Mouse (Mus musculus) lung, postnatal 0 days (tissue): Measurements from ENCODE around the gene Eif5a. TPM values are rescaled to one million over a fixed set of nuclear protein-coding genes. Genes with fewer than 3 reads are reported as not detected.
A peak's percentile ranks its signal among the peaks of the same experiment; 100 is the strongest.

ENCODE experiments used
- ATAC-seq: fragments of 200-750 bp; cut with Nextera tagmentation; 2 replicates; pipeline ENCODE4 v1.8.0; 2017; ENCODE audit warnings: moderate library complexity
- DNase-seq: peaks from one replicate; pipeline ENCODE4 v3.0.0-alpha.2; 2016; ENCODE audit warnings: low spot score
- H3K27ac ChIP-seq: fragments of 300-500 bp; sonication (generic); 2 replicates; pipeline ENCODE4 v1.5.1; 2014; ENCODE audit warnings: antibody characterized with exemption, mild to moderate bottlenecking, low read length, mixed read lengths
- H3K27me3 ChIP-seq: fragments of 300-500 bp; sonication (generic); replicated peaks from 2 replicates; pipeline ENCODE4 v1.6.1; 2014; ENCODE audit warnings: low read length, mixed read lengths; ENCODE audit not compliant: insufficient read depth
- H3K36me3 ChIP-seq: fragments of 300-500 bp; sonication (generic); 2 replicates; pipeline ENCODE4 v1.6.1; 2014; ENCODE audit warnings: low read length, mixed read lengths; ENCODE audit not compliant: insufficient read depth
- H3K4me1 ChIP-seq: fragments of 300-500 bp; sonication (generic); 2 replicates; pipeline ENCODE4 v1.6.1; 2014; ENCODE audit warnings: antibody characterized with exemption, low read depth, low read length, mixed read lengths; ENCODE audit not compliant: insufficient read depth
- H3K4me2 ChIP-seq: fragments of 300-500 bp; sonication (generic); replicated peaks from 2 replicates; pipeline ENCODE4 v1.6.1; 2014; ENCODE audit warnings: low read depth, mild to moderate bottlenecking, low read length, moderate library complexity, mixed read lengths
- H3K4me3 ChIP-seq: fragments of 300-500 bp; sonication (generic); 2 replicates; pipeline ENCODE4 v1.5.1; 2014; ENCODE audit warnings: low read depth, low read length
- H3K9ac ChIP-seq: fragments of 300-500 bp; sonication (generic); replicated peaks from 2 replicates; pipeline ENCODE4 v1.6.1; 2014; ENCODE audit warnings: low read depth, mild to moderate bottlenecking
- H3K9me3 ChIP-seq: fragments of 300-500 bp; sonication (generic); 2 replicates; pipeline ENCODE4 v1.6.1; 2016; ENCODE audit warnings: low read length, mixed read lengths
- CTCF ChIP-seq: IDR thresholded peaks from 2 replicates; pipeline ENCODE4 v1.5.1; 2016; ENCODE audit warnings: antibody characterized with exemption, mild to moderate bottlenecking
- EP300 ChIP-seq: IDR thresholded peaks from 2 replicates; pipeline ENCODE4 v1.6.1; 2016; ENCODE audit warnings: antibody characterized with exemption, mild to moderate bottlenecking, control low read depth
- WGBS: fragments of 180-500 bp; shearing (Covaris S2); extraction: QIAGEN DNeasy Blood & Tissue Kit; methylation state at CpG from one replicate; pipeline ENCODE4 v1.1.7; 2014; 5-methylcytosine and 5-hydroxymethylcytosine counted together
- polyA plus RNA-seq: library from polyadenylated mRNA; unstranded; fragments of >200 nt; fragmentation: Nextera tagmentation; extraction: Ambion mirVana; gene quantifications from 2 replicates; pipeline ENCODE4 v1.2.1, GENCODE M21; 2015

Gene Eif5a
- polyA plus RNA-seq, 1 experiment from 2014 or later, result 815 TPM

GRCm38 (mm10) chr11:69910781-69911560 lies 10.8 kb downstream of the Eif5a start:
- Histone ChIP-seq H3K4me2 (no peak overlapping the region), H3K27me3 (no peaks in the 10 kb centered on the region), H3K9ac (no peak overlapping the region), H3K27ac (no peak overlapping the region), H3K36me3 (peaks cover 56% of the 10 kb centered on the region), H3K4me1 (peaks cover 9% of the 10 kb centered on the region; the same call in 1 of the 2 replicates), H3K9me3 (no peaks in the 10 kb centered on the region), H3K4me3 (no peak overlapping the region)
- DNase-seq (no peak), ATAC-seq (no peak)
- 87% methylated on average over 17 of the region's 17 CpGs for WGBS
- TF ChIP-seq EP300, result no peak
- no peak for TF ChIP-seq CTCF

GRCm38 (mm10) chr11:69910177-69910576 lies 11.6 kb downstream of the Eif5a start:
- ATAC-seq, result no peak
- no peak overlapping the region for H3K4me3 ChIP-seq
- TF ChIP-seq EP300, result no peak
- TF ChIP-seq CTCF, result no peak
- H3K9ac ChIP-seq, result no peak overlapping the region
- H3K27ac ChIP-seq, result no peak overlapping the region
- 94% methylated on average over 8 of the region's 8 CpGs for WGBS
- H3K4me2 ChIP-seq, result no peak overlapping the region
- H3K36me3 ChIP-seq, result peaks cover 57% of the 10 kb centered on the region
- no peaks in the 10 kb centered on the region for H3K9me3 ChIP-seq
- H3K27me3 ChIP-seq, result no peaks in the 10 kb centered on the region
- H3K4me1 ChIP-seq, result peaks cover 9% of the 10 kb centered on the region; the same call in 1 of the 2 replicates
- no peak for DNase-seq

GRCm38 (mm10) chr11:69909174-69909573 lies 12.6 kb downstream of the Eif5a start:
- DNase-seq (no peak), ATAC-seq (no peak)
- Histone ChIP-seq H3K27ac (no peak overlapping the region), H3K36me3 (peaks cover 60% of the 10 kb centered on the region), H3K9me3 (no peaks in the 10 kb centered on the region), H3K4me1 (no peaks in the 10 kb centered on the region), H3K4me3 (no peak overlapping the region), H3K9ac (no peak overlapping the region), H3K27me3 (no peaks in the 10 kb centered on the region), H3K4me2 (no peak overlapping the region)
- WGBS, result 93% methylated on average over 5 of the region's 5 CpGs
- no peak for TF ChIP-seq CTCF
- no peak for TF ChIP-seq EP300

- ATAC-seq, result no peak
These were observed 13.1 kb downstream of the Eif5a start for GRCm38 (mm10) chr11:69908645-69909044.

GRCm38 (mm10) chr11:69904311-69904710 lies 17.4 kb downstream of the Eif5a start:
- Histone ChIP-seq H3K36me3 (peaks cover 37% of the 10 kb centered on the region), H3K27me3 (no peaks in the 10 kb centered on the region), H3K4me2 (no peak overlapping the region), H3K4me3 (no peak overlapping the region), H3K4me1 (no peaks in the 10 kb centered on the region), H3K27ac (no peak overlapping the region), H3K9me3 (no peaks in the 10 kb centered on the region), H3K9ac (no peak overlapping the region)
- no peak for ATAC-seq
- 93% methylated on average over 9 of the region's 9 CpGs for WGBS
- DNase-seq, result no peak
- TF ChIP-seq EP300, result no peak
- no peak for TF ChIP-seq CTCF

More at GRCm38 (mm10) chr11:69908645-69909044, 13.1 kb downstream of the Eif5a start:
- Histone ChIP-seq H3K27me3 (no peaks in the 10 kb centered on the region), H3K27ac (no peak overlapping the region), H3K4me2 (no peak overlapping the region), H3K9ac (no peak overlapping the region), H3K4me1 (no peaks in the 10 kb centered on the region), H3K4me3 (no peak overlapping the region), H3K9me3 (no peaks in the 10 kb centered on the region), H3K36me3 (peaks cover 60% of the 10 kb centered on the region)
- DNase-seq, result no peak
- TF ChIP-seq EP300, result no peak
- no peak for TF ChIP-seq CTCF
- 88% methylated on average over 11 of the region's 11 CpGs for WGBS

- ATAC-seq, result no peak
These were observed 18.8 kb downstream of the Eif5a start for GRCm38 (mm10) chr11:69902972-69903371.

More at GRCm38 (mm10) chr11:69902972-69903371, 18.8 kb downstream of the Eif5a start:
- no peak for TF ChIP-seq CTCF
- no peak for TF ChIP-seq EP300
- H3K27me3 ChIP-seq, result no peaks in the 10 kb centered on the region
- no peak overlapping the region for H3K9ac ChIP-seq
- peak overlapping the region; percentile 73 for H3K4me2 ChIP-seq
- H3K27ac ChIP-seq, result 0 out of 2 replicates have a peak overlapping the region, but pooled peaks have one; percentile 93
- peaks cover 31% of the 10 kb centered on the region for H3K36me3 ChIP-seq
- no peak for DNase-seq
- WGBS, result 79% methylated on average over 13 of the region's 13 CpGs
- no peaks in the 10 kb centered on the region for H3K4me1 ChIP-seq
- 0 out of 2 replicates have a peak overlapping the region, but pooled peaks have one; percentile 82 for H3K4me3 ChIP-seq
- no peaks in the 10 kb centered on the region for H3K9me3 ChIP-seq
